12 mouse cellular contexts compared by ENCODE assay signal in the genomic region with DNA sequence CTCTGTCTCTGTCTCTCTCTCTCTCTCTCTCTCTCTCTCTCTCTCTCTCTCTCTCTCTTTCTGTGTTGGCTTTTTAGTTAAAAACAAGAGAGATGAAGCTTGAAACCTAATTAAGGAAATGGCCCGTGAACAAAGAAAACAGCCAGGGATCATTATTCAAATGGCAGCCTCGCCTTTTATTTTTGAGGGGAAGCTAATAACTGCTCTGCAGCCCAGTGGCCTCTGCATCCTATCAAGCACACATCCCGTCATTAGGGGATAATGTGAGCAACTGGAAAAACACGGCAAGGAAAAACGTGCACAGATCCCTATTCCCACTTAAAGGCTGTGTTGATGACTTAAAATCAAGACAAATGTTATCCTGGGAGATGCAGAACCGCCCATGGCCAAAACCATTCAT.
DNase-seq lines count a peak whose midpoint lies in the region; ATAC-seq and TF ChIP-seq lines count a peak whose summit lies in the region.
"Had no signal": no experiment of that assay in that cellular context is flagged by ENCODE, and none has a peak within 500 bp of the region (broad histone marks: within the 10 kb centered on the region; RNA-seq: fewer than 3 reads in every experiment).

No protein-coding gene starts in this region.

- H3K79me2 ChIP-seq in heart, adult 2 months (replicated peaks; ENCODE audit: control insufficient read depth, insufficient read depth, low read length) = no peaks in the 10 kb centered on the region

- H3K36me3 ChIP-seq in forebrain, embryonic 15.5 days = no peaks in the 10 kb centered on the region
- H3K36me3 ChIP-seq in neural tube, embryonic 12.5 days = no peaks in the 10 kb centered on the region
- no peaks in the 10 kb centered on the region for H3K36me3 ChIP-seq in heart, adult 2 months (ENCODE audit: control insufficient read depth, insufficient read depth, low read length)

- no peak for TF ChIP-seq CTCF in heart, adult 2 months (IDR thresholded peaks at IDR 0.05)

- H3K9me3 ChIP-seq in forebrain, embryonic 15.5 days = no peaks in the 10 kb centered on the region
- no peaks in the 10 kb centered on the region for H3K9me3 ChIP-seq in neural tube, embryonic 12.5 days

- no peak for ATAC-seq in forebrain, embryonic 15.5 days (replicated peaks)
- ATAC-seq in neural tube, embryonic 12.5 days (ENCODE audit: low FRiP score, low read depth) = peak; percentile 65; the same call in 1 of the 2 replicates
- ATAC-seq: CD4-positive, CD25-positive, alpha-beta regulatory T cell, adult 4 months; intestine, postnatal 0 days had no signal

- H3K9ac ChIP-seq in forebrain, embryonic 15.5 days (replicated peaks) = no peak overlapping the region
- H3K9ac ChIP-seq in neural tube, embryonic 12.5 days = no peak overlapping the region
- H3K9ac ChIP-seq in heart, adult 2 months (ENCODE audit: low read depth, low read length) = no peak overlapping the region

- no peaks in the 10 kb centered on the region for H3K27me3 ChIP-seq in forebrain, embryonic 15.5 days
- H3K27me3 ChIP-seq in neural tube, embryonic 12.5 days (replicated peaks) = no peaks in the 10 kb centered on the region
- no peaks in the 10 kb centered on the region for H3K27me3 ChIP-seq in heart, adult 2 months (ENCODE audit: control insufficient read depth, insufficient read depth, low read length)

- intact Hi-C loops in heart, adult 2 months (cut with DNase I) = no loop called here

- DNase-seq in kidney, postnatal 10 days = peak; percentile 17
- no peak for DNase-seq in kidney, adult 9 months
- DNase-seq in embryo, embryonic 10.5 days (ENCODE audit: low spot score) = peak; percentile 42
- DNase-seq in ovary, postnatal 36 days (ENCODE audit: low spot score) = no peak
- no peak for DNase-seq in heart, adult 2 months
- DNase-seq: cerebellum, postnatal 25 days; gastrocnemius, postnatal 36 days; thymus, postnatal 36 days had no signal

- no peak for TF ChIP-seq EP300 in heart, adult 2 months (IDR thresholded peaks at IDR 0.05; ENCODE audit: insufficient read depth, low read depth, low read length)

- no peak overlapping the region for H3K4me3 ChIP-seq in forebrain, embryonic 15.5 days
- no peak overlapping the region for H3K4me3 ChIP-seq in neural tube, embryonic 12.5 days
- no peak overlapping the region for H3K4me3 ChIP-seq in heart, adult 2 months

- H3K27ac ChIP-seq in forebrain, embryonic 15.5 days (replicated peaks) = peak overlapping the region; percentile 7; the same call in 1 of the 2 replicates
- peak overlapping the region; percentile 53; the same call in 1 of the 2 replicates for H3K27ac ChIP-seq in neural tube, embryonic 12.5 days
- no peak overlapping the region for H3K27ac ChIP-seq in heart, adult 2 months

- no peak for TF ChIP-seq POLR2A in heart, adult 2 months (IDR thresholded peaks at IDR 0.05; ENCODE audit: insufficient read depth, low read depth, low read length)

- H3K4me2 ChIP-seq in forebrain, embryonic 15.5 days (replicated peaks) = no peak overlapping the region
- H3K4me2 ChIP-seq in neural tube, embryonic 12.5 days (replicated peaks) = no peak overlapping the region

- H3K4me1 ChIP-seq in forebrain, embryonic 15.5 days = peaks cover 15% of the 10 kb centered on the region
- peaks cover 26% of the 10 kb centered on the region for H3K4me1 ChIP-seq in neural tube, embryonic 12.5 days
- H3K4me1 ChIP-seq in heart, adult 2 months (ENCODE audit: control insufficient read depth, insufficient read depth, low read length) = no peaks in the 10 kb centered on the region

- WGBS in forebrain, embryonic 15.5 days = 7% methylated on average over 6 of the region's 6 CpGs
- WGBS in neural tube, embryonic 12.5 days = 11% methylated on average over 6 of the region's 6 CpGs
- 49% methylated on average over 6 of the region's 6 CpGs for WGBS in heart, adult 2 months

Comparison
In these comparisons a context has a peak if more than half of its experiments do, and no peak if none do; other contexts are left out.
1. DNase-seq: peak in kidney, postnatal 10 days (single experiment) and embryo, embryonic 10.5 days (single experiment); none in kidney, adult 9 months (single experiment), ovary, postnatal 36 days (single experiment) and heart, adult 2 months (0 of 2).